Mouse (Mus musculus): Measurements from ENCODE around the gene Cxcl1. TPM values are rescaled to one million over a fixed set of nuclear protein-coding genes. Genes with fewer than 3 reads are reported as not detected.
"Not testable (repeated sequence)": the region's sequence is repeated elsewhere in the genome, so short reads cannot be mapped to it uniquely, and the experiment has no call there.

Cxcl1 gene
- polyA plus RNA-seq (2012) = not detected in 2 replicates

DNA sequence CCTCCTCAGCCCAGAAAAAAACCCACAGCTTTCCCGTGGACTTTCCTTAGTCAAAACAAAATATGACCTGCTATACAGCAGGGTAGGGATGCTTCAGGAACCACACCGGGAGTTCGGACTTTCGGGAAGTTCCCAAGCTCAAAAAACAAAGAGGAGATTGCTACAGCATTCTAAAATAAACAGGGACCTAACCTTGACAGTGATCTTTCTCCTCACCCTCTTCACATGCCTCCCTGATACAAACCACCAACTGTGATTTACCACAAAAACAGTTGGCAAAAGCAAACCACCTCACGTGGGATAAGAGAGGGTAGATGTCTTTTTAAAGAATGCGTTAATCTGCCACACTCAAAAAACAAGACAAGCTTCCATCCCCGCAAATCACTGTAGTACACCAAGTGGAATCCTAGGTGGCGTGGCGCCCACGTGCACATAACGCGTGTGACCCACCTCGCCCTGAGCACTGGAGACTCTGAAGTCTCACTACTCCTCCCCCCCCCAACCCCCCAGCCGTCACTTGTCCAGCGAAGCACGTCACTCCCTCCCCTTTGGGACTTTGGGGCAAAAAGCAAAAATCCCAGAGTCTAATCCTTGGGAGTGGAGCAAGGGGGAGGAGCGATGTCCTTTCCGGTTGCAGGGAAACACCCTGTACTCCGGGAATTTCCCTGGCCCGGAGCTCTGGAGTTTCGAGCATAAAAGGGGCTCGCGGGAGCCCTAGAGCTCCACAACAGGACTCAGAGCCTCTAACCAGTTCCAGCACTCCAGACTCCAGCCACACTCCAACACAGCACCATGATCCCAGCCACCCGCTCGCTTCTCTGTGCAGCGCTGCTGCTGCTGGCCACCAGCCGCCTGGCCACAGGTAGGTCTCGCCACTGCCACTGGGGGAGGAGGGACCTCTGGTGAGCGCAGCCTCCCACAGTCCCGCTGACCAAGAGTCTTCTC, at the start of gene Cxcl1:
Gene Cxcl1 (plus strand): TSS at position 723 of the 945 bp plus-strand sequence.
- peaks cover 12% of the 10 kb centered on the region for H3K27me3 ChIP-seq (ENCODE audit: control insufficient read depth)
- no peaks in the 10 kb centered on the region for H3K4me1 ChIP-seq (ENCODE audit: control insufficient read depth)
- no peaks in the 10 kb centered on the region for H3K36me3 ChIP-seq (ENCODE audit: control insufficient read depth)
- peak within 1 kb of the TSS; percentile 52 for H3K4me3 ChIP-seq (replicated peaks)
- no peaks in the 10 kb centered on the region for H3K9me3 ChIP-seq (ENCODE audit: control insufficient read depth, low read length)
- TF ChIP-seq TAL1 (IDR thresholded peaks at IDR 0.05; ENCODE audit: low read length) (no peak), GATA1 (IDR thresholded peaks at IDR 0.05; ENCODE audit: low read length) (no peak)

DNA sequence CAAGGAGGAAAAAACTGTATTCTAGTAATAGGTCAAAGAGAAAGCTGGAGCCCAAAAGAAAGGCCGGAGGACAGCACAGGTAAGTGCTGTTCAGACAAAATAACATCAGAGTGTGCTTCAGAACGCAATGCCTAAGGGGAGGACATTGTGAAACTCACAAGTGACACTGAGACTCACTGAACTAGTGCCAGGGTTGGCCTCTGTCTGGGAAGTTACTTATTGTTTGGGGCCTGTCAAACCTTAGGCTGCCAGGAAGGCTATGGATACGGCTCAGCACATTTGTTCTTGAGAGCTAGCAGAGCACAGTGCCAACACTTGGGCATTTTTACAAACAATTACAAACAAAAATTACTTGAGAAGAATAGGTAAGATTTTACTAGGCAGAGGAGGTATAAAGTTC, 47.1 kb upstream of the Cxcl1 start:
- no peak overlapping the region for H3K4me3 ChIP-seq (replicated peaks)
- no peaks in the 10 kb centered on the region for H3K27me3 ChIP-seq (ENCODE audit: control insufficient read depth)
- no peaks in the 10 kb centered on the region for H3K4me1 ChIP-seq (ENCODE audit: control insufficient read depth)
- H3K36me3 ChIP-seq (ENCODE audit: control insufficient read depth) = no peaks in the 10 kb centered on the region
- TF ChIP-seq TAL1 (IDR thresholded peaks at IDR 0.05; ENCODE audit: low read length) = no peak
- no peak for TF ChIP-seq GATA1 (IDR thresholded peaks at IDR 0.05; ENCODE audit: low read length)
- peaks cover 5% of the 10 kb centered on the region; the same call in 1 of the 2 replicates for H3K9me3 ChIP-seq (ENCODE audit: control insufficient read depth, low read length)

- H3K4me3 ChIP-seq (replicated peaks); H3K36me3 ChIP-seq (ENCODE audit: control insufficient read depth); H3K27me3 ChIP-seq (ENCODE audit: control insufficient read depth); H3K4me1 ChIP-seq (ENCODE audit: control insufficient read depth): not testable (repeated sequence)
- H3K9me3 ChIP-seq (ENCODE audit: control insufficient read depth, low read length) = peaks cover 14% of the 10 kb centered on the region
Measured at GRCm38 (mm10) chr5:90850096-90850495, 40.9 kb upstream of the Cxcl1 start.

DNA sequence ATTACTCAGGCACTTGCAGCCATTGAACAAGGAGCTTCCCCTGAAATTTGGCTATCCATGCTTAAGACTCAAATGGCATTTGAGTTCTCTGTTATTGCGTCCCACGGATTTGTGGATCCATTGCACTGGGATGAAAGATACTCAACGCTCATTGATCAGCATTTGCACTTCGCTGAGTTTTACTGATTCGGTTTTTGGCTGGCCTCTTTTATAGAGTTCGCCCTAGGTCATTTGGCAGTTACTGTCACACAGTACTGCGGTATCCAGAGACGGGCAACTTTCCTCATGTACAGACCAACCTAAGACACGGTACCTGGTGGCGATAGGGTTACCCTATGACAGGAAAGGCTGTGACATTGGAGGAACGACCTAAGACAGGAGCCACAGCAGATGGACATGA, 39.6 kb upstream of the Cxcl1 start:
- H3K9me3 ChIP-seq (ENCODE audit: control insufficient read depth, low read length) = peaks cover 14% of the 10 kb centered on the region
- H3K4me3 ChIP-seq (replicated peaks); H3K4me1 ChIP-seq (ENCODE audit: control insufficient read depth); H3K27me3 ChIP-seq (ENCODE audit: control insufficient read depth); H3K36me3 ChIP-seq (ENCODE audit: control insufficient read depth): not testable (repeated sequence)

DNA sequence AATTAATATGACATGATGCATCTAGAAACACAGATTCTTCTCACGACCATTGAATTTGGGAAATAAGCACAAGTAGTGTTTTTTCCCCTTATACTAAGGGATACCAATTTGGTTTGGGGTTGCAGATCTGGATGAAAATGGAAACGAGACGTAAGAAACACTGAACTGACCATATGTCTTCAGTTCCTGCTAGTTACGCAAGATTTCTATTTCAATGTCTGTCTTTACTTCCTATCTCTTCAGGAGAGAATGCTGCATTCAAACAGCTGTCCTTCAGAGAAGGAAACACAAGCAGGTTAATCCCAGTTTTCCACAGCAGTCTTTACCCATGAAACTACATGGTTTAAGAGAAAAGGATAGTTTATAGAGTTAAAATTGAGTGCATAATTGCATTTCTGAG, 37.8 kb upstream of the Cxcl1 start:
- H3K4me1 ChIP-seq (ENCODE audit: control insufficient read depth) = no peaks in the 10 kb centered on the region
- no peak for TF ChIP-seq TAL1 (IDR thresholded peaks at IDR 0.05; ENCODE audit: low read length)
- TF ChIP-seq GATA1 (IDR thresholded peaks at IDR 0.05; ENCODE audit: low read length) = no peak
- no peaks in the 10 kb centered on the region for H3K27me3 ChIP-seq (ENCODE audit: control insufficient read depth)
- H3K9me3 ChIP-seq (ENCODE audit: control insufficient read depth, low read length) = peaks cover 11% of the 10 kb centered on the region
- no peaks in the 10 kb centered on the region for H3K36me3 ChIP-seq (ENCODE audit: control insufficient read depth)
- H3K4me3 ChIP-seq (replicated peaks) = no peak overlapping the region

DNA sequence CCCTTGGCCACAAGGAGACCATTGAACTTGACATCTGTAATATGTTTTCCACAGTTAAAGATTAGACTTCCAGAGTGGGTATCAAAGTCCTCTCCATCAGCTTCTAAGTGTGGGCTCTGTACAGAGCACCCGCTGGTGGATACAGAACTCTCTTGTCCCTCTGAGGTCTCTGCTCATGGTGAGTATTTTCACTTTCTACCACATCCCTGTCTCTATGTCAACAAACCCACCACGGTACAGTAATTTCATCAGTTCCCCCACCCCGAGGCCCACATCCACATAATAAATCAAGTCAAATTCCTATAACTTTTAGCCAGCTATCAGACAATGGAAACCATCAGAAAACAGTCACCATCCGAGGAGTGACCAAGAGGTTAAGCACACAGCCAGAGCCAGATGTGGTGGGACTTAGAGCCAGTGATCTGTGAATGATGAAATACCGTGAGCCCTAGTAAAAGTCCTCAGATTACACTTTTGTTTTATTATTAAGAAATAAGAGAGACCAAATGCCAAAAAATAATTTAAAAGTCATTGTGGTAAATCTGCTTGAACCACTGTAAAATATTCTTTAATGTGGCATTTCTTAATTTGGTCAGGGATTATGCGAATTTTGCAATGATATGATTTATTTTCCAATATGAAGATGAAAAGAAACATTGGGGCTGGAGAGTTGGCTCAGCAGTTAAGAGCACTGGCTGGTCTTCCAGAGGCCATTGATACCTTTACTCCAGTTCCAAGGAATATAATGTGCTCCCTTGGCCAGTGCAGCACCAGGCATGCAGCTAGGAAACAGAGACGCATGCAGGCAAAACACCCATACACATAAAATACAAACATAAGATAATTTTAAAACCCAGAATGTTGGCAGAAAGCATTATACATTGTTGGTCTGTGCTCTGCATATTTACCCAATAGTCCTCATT, 35.5 kb upstream of the Cxcl1 start:
- TF ChIP-seq GATA1 (IDR thresholded peaks at IDR 0.05; ENCODE audit: low read length) (no peak), TAL1 (IDR thresholded peaks at IDR 0.05; ENCODE audit: low read length) (no peak)
- H3K4me3 ChIP-seq (replicated peaks) = no peak overlapping the region
- H3K9me3 ChIP-seq (ENCODE audit: control insufficient read depth, low read length) = peaks cover 9% of the 10 kb centered on the region
- H3K27me3 ChIP-seq (ENCODE audit: control insufficient read depth) = no peaks in the 10 kb centered on the region
- no peaks in the 10 kb centered on the region for H3K36me3 ChIP-seq (ENCODE audit: control insufficient read depth)
- no peaks in the 10 kb centered on the region for H3K4me1 ChIP-seq (ENCODE audit: control insufficient read depth)

DNA sequence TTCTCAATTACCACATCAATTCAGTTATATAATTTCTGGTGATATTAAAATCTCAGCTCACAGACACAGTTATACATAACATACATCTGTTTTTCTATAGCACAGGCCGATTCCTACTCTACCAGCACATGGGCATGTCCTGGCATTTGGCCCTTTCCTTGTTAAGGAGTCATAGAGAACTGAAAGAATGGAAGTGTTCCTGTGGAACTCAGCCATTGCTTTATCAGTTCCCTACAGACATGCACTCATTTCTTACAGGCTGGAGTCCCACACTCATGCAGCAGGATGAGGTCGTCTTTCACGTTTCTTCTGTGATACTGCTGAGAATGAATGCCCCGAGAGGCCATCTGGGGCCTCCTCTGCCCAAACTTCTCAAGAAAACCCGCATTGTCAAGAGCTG, 33.6 kb upstream of the Cxcl1 start:
- TF ChIP-seq TAL1 (IDR thresholded peaks at IDR 0.05; ENCODE audit: low read length) (no peak), GATA1 (IDR thresholded peaks at IDR 0.05; ENCODE audit: low read length) (no peak)
- no peaks in the 10 kb centered on the region for H3K27me3 ChIP-seq (ENCODE audit: control insufficient read depth)
- no peaks in the 10 kb centered on the region for H3K36me3 ChIP-seq (ENCODE audit: control insufficient read depth)
- H3K9me3 ChIP-seq (ENCODE audit: control insufficient read depth, low read length) = peaks cover 7% of the 10 kb centered on the region; the same call in 1 of the 2 replicates
- H3K4me3 ChIP-seq (replicated peaks) = no peak overlapping the region
- no peaks in the 10 kb centered on the region for H3K4me1 ChIP-seq (ENCODE audit: control insufficient read depth)

DNA sequence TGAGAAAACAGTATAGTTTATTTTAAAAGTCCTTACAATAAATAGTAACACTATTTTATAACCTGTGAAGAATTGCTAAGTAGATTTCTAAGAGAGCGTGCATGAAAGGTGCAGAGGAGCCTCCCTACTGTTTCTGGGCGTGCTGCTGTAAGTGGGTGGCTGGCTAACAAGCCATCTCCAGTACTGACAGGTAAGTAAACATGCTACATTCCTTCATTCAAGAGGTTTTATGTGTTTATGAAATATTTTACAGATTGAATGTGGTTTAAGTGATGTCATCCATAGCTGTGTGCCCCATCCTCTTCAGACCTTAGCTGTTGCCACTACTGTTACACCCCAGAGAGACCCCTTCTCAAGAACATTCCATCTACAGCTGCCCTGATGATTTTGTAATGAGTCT, 32.6 kb upstream of the Cxcl1 start:
- Histone ChIP-seq H3K27me3 (ENCODE audit: control insufficient read depth) (no peaks in the 10 kb centered on the region), H3K9me3 (ENCODE audit: control insufficient read depth, low read length) (peaks cover 4% of the 10 kb centered on the region; the same call in 1 of the 2 replicates), H3K4me1 (ENCODE audit: control insufficient read depth) (no peaks in the 10 kb centered on the region), H3K36me3 (ENCODE audit: control insufficient read depth) (no peaks in the 10 kb centered on the region), H3K4me3 (replicated peaks) (no peak overlapping the region)
- TF ChIP-seq GATA1 (IDR thresholded peaks at IDR 0.05; ENCODE audit: low read length) = no peak
- TF ChIP-seq TAL1 (IDR thresholded peaks at IDR 0.05; ENCODE audit: low read length) = no peak

- no peaks in the 10 kb centered on the region for H3K36me3 ChIP-seq (ENCODE audit: control insufficient read depth)
- no peaks in the 10 kb centered on the region for H3K4me1 ChIP-seq (ENCODE audit: control insufficient read depth)
- H3K9me3 ChIP-seq (ENCODE audit: control insufficient read depth, low read length) = peaks cover 1% of the 10 kb centered on the region; the same call in 1 of the 2 replicates
- no peaks in the 10 kb centered on the region for H3K27me3 ChIP-seq (ENCODE audit: control insufficient read depth)
- no peak overlapping the region for H3K4me3 ChIP-seq (replicated peaks)
- TF ChIP-seq TAL1 (IDR thresholded peaks at IDR 0.05; ENCODE audit: low read length) (no peak), GATA1 (IDR thresholded peaks at IDR 0.05; ENCODE audit: low read length) (no peak)
Measured at GRCm38 (mm10) chr5:90859031-90859430, 32.0 kb upstream of the Cxcl1 start.

Data from erythroblast, embryonic 14.5 days (primary cell).